Mouse (Mus musculus): ENCODE measurements around the gene Pdzrn4. TPM values are rescaled to one million over a fixed set of nuclear protein-coding genes. Genes with fewer than 3 reads are reported as not detected.

Gene Pdzrn4
- total RNA-seq, 1 experiment from 2014 or later = not detected

DNA sequence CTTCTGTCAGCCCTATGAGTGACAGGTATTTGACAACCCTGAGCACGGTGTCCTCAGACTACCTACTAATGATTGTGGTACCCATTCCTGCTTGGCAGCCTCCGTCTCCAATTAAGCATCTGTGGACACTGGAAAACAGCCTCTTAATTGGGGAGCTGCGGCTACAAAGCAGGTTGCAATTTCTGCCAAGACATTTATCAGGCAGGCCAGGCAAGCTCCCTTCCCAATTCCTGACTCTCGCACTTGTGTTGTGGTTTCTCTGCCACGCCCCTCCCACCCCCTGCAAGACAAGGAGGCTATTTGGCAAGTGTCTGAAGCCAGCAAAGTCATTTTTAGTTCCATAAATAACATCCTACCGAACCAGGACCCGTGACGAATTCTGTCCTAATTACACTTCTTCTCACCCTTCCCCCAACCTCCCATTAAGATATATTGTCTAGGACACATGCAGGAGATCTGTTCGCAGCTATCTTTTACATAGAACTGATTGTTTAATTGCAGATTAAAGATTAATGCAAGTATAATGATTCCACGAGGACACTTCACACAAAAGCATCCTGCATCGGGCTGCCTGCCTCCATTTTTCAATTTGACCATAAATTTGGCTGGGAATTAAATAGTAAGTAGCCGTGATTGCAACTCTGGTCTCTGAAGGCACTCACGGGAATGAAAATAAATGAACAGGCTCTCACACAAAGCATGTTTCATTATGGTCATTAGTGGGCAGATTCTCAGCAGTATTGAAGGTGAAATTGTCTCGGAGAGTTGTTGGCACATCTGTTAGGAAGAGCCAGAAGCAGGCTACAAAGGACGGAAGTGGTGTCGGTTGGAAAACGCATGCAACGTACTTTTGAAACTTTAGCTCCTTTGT lies 243.8 kb downstream of the Pdzrn4 start:
- ATAC-seq (replicated peaks; ENCODE audit: insufficient number of reproducible peaks, low FRiP score, low TSS enrichment, poor library complexity, severe bottlenecking) = no peak

DNA sequence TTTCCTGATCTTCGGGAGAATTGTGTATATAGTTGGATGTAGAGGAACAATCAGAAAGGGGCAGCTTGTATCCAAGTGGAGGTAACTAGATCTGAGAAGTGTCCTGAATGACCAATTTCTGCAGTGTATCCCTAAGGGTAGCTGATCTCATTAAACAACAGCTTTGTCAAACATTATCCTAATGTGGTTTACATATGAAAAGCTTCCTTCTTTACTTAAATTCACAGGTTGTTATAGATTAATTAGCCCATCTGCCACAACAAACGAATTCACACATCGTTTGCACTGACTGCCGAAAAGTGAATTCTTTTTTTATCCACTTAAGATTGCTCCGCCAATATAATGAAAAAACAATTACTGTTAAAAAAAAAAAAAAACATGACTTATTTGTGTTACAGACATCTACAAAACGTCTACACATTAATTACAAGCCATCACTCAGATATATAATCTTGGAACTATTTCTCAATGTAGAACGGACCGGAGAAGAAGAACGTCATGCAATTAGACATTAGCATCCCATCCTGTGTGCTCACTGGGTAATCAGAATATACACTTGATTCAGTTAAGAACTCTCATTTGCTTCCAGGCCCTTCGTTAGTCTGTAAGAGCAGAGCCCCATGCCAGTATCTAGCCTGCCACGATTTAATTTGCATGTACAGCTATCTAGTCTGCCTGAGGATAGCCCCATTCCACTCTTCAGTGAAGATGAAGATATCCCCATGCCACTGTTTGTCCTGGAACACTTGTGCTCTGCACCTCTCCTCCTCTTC lies 274.8 kb downstream of the Pdzrn4 start:
- no peak for ATAC-seq (replicated peaks; ENCODE audit: insufficient number of reproducible peaks, low FRiP score, low TSS enrichment, poor library complexity, severe bottlenecking)

DNA sequence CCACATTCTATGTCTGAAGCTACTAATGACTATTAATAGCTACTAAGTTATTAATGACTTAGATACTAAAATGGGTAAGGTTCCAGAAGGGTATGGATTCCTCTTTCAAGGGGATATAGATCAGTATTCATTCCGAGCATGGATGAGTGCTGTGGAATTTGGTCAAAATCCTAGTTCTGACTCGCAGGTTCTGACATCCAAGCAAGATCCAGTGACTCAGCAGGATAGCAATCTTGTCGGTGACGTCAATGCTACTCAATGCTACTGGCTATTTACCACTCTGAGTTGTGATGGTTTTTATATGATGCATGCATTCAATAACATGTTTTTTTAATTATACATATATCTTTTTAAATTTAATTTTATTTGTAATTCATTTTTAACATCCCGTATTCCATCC lies 279.4 kb downstream of the Pdzrn4 start:
- ATAC-seq (replicated peaks; ENCODE audit: insufficient number of reproducible peaks, low FRiP score, low TSS enrichment, poor library complexity, severe bottlenecking) = no peak

DNA sequence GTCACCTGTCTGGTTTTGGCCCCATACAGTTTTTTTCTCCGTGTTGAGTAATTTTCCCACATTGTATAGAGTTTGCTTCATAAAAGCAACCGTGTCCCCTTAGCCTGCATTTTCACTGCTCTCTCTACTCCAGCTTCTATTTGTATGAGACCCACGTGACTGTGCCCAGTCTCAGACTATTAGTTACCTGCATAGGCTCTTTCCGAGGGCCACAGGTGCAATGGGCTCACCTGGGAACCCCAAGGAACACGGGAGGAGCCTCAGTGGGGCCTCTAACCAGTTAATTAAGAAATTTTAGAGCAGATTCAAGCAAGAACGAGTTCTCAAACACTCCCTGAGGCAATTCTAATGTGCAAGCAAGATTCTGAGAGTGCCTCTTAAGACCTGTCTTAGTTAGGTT lies 281.7 kb downstream of the Pdzrn4 start:
- ATAC-seq (replicated peaks; ENCODE audit: insufficient number of reproducible peaks, low FRiP score, low TSS enrichment, poor library complexity, severe bottlenecking) = no peak

DNA sequence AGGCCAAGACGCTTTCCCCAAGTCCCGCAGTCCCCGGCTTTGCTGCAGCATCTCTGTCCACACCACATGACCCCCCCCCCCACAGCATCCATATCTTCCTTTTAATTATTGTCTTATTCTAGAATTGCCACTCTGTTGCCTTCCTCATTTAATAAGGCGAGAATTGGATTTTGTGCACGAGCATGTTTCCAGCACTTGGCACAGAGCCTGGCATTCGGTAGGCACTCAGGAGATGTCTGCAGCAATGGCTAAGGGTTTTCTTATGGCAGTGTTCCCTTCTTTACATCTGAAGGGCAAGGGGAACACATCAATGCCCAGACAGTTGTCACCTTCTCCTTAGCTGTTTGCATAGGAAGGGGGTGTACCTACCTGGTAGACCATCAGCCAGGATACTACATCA lies 282.9 kb downstream of the Pdzrn4 start:
- ATAC-seq (replicated peaks; ENCODE audit: insufficient number of reproducible peaks, low FRiP score, low TSS enrichment, poor library complexity, severe bottlenecking) = no peak

DNA sequence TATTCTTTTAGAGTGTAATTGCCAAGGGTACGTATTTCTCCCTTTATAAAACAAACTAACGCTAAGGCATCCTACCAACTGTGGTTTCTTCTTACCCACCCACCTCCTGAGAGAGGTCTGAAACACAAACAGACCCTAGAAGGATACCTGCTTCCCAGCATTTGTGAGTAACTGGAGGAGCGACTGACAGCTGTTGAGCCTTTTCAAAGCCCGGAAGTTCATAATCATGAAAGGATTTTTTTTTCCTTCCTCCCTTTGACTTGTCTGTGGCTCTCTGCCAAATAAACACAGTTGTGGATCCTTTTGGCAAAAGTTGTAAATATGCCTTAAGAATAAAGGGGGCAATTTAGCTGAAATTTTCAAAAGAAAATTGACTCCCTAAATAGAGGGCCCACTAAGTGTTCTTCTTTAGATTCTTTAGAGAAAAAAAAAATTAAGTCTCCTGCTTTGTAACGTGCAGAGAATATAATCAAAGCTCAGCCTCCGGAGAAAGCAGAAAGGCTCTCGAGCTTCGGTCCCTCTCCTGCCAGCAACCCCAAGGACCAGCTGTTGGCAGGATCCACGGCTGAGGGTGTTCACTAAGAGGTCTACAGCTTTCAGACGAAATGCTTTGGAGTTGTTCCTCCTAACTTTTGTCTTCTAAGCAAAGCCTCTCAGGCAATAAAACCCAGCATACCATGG lies 299.7 kb downstream of the Pdzrn4 start:
- no peak for ATAC-seq (replicated peaks; ENCODE audit: insufficient number of reproducible peaks, low FRiP score, low TSS enrichment, poor library complexity, severe bottlenecking)

DNA sequence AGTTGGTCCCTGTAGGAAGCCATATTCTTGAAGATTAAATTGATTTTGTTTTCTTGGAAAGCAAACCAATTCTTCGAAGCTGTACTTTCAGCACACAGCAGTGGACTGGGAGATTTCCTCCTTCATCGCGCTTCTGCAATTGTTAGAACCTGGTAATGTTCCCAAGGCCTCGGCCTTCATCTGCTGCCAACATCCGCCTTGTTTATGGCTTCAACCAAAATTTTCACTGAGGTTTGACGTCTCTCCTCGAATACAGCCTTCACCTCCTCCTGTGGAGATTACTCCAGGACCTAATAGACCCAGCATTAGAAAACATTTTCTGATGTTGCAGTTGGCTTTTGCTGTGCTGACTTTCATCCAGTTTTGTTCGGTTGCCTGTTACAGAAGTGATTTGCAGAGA lies 307.5 kb downstream of the Pdzrn4 start:
- no peak for ATAC-seq (replicated peaks; ENCODE audit: insufficient number of reproducible peaks, low FRiP score, low TSS enrichment, poor library complexity, severe bottlenecking)

DNA sequence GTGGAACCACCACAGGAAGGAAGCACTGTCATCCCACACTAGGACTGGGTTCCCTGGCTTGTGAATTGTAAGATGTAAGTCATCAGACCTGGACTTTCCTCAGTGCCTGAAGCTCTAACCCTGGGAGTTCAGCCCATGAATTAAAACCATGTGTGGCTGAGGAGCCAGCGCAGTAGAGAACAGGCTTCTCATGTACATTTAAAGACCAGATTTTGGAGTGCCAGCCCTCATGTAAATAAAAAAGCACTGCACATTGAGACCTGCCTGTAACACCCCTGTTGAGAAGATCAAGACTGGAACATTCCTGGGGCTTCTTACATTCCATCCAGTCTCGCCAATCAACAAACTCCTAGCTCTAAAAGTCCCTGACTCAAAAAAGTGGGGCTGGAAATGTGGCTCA lies 342.0 kb downstream of the Pdzrn4 start:
- no peak for ATAC-seq (replicated peaks; ENCODE audit: insufficient number of reproducible peaks, low FRiP score, low TSS enrichment, poor library complexity, severe bottlenecking)

DNA sequence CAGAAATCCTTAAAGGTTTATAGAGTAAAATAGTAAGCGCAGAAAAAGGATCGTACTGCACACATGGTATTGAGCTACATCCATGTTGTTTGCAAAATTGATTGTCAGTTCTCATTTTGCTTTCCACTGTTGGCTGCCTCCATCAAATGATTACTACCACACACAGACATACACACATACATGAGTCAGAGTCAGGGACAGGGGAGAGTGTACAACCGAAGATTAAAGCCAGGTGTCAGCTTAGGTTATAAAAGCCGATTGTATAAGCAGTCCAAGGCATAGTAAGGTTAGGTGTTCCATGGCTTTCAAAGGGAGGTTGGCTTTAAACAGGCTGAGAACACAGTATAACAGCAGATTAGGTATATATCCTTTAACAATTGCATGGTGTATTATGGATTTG lies 343.2 kb downstream of the Pdzrn4 start:
- ATAC-seq (replicated peaks; ENCODE audit: insufficient number of reproducible peaks, low FRiP score, low TSS enrichment, poor library complexity, severe bottlenecking) = no peak

DNA sequence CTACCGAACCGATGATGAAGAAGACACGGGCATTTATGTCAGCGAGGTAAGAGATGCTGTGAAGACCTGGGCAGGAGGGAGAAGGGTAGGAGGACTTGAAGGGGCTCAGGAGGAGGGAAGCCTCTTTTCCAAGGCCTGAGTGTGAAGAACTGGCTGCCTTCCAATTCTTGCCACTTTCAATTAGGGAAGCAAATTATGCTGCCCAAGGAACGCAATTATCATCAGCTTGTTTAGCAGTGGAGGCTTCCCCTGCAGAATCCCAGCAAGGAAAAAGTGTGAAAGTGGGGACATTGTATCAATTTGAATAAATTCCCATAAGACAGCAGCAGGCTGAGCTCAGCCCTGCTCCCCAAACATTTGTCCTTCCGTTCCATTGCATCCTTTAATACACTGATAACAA lies 346.9 kb downstream of the Pdzrn4 start:
- ATAC-seq (replicated peaks; ENCODE audit: insufficient number of reproducible peaks, low FRiP score, low TSS enrichment, poor library complexity, severe bottlenecking) = no peak

DNA sequence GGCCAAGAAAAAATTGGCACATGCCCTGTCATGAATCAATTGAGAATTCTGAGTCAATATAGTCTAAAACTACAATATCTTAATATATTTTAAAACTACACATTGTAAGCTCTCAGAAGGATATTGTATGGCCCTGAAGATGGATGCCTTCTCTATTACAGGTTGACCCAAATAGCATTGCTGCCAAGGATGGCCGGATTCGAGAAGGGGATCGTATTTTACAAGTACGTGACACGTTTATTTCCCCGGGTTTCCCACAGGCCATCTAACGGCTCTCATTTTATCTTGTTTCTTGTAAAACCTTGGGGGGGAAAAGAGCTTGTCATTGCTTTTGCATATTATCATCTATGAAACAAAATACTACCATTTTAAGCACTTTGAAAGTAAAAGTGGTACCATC lies 349.4 kb downstream of the Pdzrn4 start:
- ATAC-seq (replicated peaks; ENCODE audit: insufficient number of reproducible peaks, low FRiP score, low TSS enrichment, poor library complexity, severe bottlenecking) = no peak

DNA sequence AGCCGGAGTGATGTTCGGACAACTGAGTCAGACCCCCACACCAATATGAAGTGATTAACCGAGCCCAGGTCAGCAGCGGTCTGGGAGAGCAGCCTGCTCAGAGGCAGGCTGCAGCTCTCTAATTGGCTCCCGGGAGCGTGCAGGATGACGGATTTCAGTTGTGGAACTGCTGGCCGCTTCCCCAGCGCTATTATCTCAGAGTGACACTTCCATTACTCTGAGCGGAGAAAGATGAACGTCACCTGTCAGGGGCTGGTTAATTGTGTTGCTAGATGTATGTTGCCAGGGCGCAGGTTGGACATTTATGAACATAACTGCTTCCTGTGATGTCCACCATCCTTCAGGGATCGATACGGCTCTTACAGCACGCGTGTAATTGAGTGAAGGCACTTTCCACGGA lies 355.5 kb downstream of the Pdzrn4 start:
- no peak for ATAC-seq (replicated peaks; ENCODE audit: insufficient number of reproducible peaks, low FRiP score, low TSS enrichment, poor library complexity, severe bottlenecking)

DNA sequence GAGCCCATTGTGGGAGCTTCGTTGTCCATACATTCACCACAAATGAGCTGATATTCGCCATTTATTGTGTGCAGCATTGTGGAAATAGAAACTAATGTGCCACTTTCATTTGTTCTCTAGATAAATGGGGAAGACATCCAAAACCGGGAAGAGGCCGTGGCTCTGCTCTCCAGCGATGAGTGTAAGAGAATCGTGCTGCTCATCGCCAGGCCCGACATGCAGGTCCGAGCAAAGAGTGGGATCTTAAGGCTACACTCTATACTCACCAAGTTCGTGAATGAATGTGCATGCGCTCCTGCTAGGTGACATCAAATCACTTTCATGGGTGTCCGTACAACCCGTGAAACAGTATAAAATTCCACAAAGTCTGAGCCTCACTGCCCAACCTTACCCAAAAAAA lies 355.9 kb downstream of the Pdzrn4 start:
- ATAC-seq (replicated peaks; ENCODE audit: insufficient number of reproducible peaks, low FRiP score, low TSS enrichment, poor library complexity, severe bottlenecking) = no peak

DNA sequence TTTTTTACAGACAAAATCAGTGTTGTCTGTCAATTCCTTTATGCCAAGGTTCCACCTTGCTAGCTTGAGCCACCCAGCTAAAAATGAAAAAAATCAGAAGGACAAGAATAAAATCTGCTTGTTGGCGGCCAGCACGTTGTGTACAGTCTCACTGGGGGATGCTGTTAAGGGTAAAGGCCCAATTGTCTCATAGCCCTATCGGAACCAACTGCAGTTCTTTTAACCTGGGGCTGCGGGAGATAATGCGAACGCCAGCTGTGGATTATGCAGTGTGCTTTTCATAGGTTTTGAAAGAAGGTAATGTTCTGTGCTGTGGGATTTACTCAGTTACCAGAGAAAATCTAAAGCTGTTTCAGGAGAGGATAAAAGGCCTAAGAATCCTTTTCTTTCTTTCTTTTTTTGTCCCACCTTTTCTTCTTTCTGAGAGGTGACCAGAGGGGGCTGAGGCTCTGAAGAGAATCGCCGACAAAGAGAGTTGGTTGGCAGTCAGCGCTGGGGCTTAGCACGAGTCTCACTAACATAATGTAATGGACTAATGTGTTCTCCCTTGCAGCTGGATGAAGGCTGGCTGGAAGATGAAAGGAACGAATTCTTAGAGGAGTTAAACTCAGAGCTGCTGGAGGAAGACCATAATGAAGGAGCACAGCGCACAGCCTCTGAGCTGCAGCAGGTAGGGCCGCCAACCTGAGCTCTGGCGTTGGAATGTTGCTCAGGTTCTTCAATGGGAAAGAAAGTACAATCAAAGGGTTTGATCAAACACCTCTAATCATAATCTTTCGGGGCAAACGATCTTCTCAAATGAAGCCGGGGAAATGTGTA lies 360.6 kb downstream of the Pdzrn4 start:
- ATAC-seq (replicated peaks; ENCODE audit: insufficient number of reproducible peaks, low FRiP score, low TSS enrichment, poor library complexity, severe bottlenecking) = no peak

DNA sequence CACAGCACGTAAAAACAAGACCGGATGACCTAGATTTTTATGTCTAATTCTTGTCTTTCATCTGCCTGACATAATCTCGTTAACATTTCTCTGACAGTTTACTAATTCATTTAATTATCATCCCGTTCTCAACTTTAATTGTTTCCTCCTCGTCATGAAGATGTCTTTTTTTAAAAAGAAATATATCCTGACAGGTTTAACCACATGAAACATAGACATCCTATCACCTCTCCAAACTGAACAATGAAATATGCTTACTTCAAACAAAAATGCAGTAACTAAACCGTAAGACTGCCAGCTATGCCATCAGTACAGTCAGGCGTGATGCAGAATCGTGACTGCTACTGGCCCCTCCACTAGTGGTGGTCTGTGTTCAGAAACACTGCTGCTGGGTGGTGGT lies 362.3 kb downstream of the Pdzrn4 start:
- ATAC-seq (replicated peaks; ENCODE audit: insufficient number of reproducible peaks, low FRiP score, low TSS enrichment, poor library complexity, severe bottlenecking) = no peak

DNA sequence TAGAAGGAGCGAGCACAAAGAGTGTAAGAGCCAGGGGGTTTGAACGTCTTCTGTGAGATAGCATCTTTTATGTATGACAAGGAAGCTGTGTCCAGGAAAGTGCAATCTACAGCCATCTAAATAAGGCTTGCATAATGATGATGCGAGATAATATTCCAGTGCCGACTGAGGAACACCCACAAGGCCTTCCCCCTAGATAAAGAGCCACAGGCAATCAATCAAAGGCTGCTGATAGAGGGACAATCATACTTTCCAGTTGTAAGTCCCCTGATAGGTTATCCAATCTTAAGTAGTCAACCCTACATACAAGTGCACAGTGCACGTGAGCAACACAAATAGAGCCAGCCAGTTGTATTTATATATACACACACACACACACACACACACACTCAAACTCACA lies 366.6 kb downstream of the Pdzrn4 start:
- ATAC-seq (replicated peaks; ENCODE audit: insufficient number of reproducible peaks, low FRiP score, low TSS enrichment, poor library complexity, severe bottlenecking) = no peak

DNA sequence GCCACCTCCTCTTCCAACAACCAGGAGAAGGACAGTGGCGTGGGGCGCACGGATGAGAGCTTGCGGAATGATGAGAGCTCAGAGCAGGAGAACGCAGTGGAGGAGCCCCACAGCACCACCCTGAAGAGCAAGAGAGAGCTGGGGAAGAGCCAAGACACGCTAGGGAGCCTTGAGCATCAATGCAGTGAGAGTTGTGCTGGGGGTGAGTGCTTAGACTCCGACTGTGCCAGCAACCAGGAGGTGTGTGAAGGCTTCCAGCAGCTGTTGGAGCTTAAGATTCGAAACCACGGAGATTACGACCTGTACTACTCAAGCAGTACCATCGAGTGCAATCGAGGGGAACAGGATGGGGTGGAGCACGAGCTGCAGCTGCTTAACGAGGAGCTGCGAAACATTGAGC lies 372.9 kb downstream of the Pdzrn4 start:
- ATAC-seq (replicated peaks; ENCODE audit: insufficient number of reproducible peaks, low FRiP score, low TSS enrichment, poor library complexity, severe bottlenecking) = no peak

DNA sequence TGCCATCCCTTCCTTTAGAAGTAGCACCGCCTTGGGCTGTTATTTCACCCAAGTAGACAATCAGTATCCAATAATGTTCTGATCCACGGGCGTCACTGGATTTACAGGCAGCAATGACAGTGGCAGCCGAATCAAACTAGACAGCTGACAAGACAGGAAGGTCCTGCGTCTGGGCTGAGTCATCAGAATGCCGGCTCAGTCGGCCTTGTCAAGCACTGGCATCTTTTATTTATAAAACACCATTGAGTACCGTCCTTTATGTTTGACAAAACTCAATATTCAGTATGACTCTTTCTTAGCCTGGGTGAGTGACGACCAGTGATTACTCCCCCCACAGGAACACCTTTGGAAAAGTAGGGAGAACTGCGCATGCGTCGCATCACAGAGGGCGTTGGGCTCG lies 391.4 kb downstream of the Pdzrn4 start:
- no peak for ATAC-seq (replicated peaks; ENCODE audit: insufficient number of reproducible peaks, low FRiP score, low TSS enrichment, poor library complexity, severe bottlenecking)

DNA sequence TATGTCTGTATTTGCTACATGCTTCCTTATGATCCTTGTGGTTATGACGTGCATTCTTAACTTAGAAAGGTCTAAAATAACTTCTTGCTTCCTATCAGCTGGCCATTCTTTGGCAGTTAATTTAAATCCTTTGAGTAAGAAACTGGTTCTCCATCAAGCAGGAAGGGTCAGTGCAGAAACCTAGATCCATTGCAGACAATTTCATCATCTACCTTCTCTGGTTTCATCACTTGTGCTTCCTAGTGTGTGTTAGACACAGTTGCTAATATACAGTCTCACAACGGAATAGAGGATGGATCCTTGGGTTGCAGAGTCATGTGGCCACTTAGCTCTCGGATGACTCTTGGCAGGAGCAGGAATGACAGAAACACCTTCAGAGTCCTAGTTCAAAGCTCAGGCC lies 397.6 kb downstream of the Pdzrn4 start:
- no peak for ATAC-seq (replicated peaks; ENCODE audit: insufficient number of reproducible peaks, low FRiP score, low TSS enrichment, poor library complexity, severe bottlenecking)

All from monocyte, adult 5-6 weeks (primary cell).